Mouse (Mus musculus) embryonic fibroblast, embryonic 13.5 days (primary cell): ENCODE measurements around the gene Lamb3.

ENCODE experiments used
- CTCF ChIP-seq: IDR thresholded peaks from 2 replicates; pipeline ENCODE4 v1.5.1; 2011; ENCODE audit warnings: mild to moderate bottlenecking, control low read depth, low read length, moderate library complexity, borderline replicate concordance; ENCODE audit not compliant: insufficient read depth
- POLR2A ChIP-seq: IDR thresholded peaks from 2 replicates; pipeline ENCODE4 v1.6.1; 2011; ENCODE audit warnings: low read depth, mild to moderate bottlenecking, control low read depth, low read length, moderate library complexity

DNA sequence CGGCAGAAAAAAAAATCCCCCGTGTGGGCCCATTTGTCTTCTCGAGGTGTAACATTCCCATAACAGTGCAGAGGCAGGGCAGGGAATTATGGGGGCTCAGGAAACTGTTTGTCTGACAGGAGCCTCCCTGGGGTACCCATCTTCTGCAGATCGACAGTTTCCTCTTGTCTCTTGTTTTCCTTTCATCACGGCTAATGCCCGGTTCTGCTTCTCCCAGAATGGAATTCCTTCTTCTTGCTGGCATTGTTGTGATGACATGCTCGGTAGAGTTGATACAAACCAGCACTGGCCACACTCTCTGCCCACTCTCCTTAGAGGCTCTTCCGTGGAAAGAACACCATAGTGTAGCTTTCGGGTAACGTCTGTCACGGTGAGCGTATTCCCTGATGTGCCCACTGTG is 182.5 kb downstream of the Lamb3 start:
- no peak for TF ChIP-seq POLR2A
- TF ChIP-seq CTCF = no peak
